23 mouse cellular contexts compared by ENCODE assay signal in genomic region chr16:74113155-74113554, GRCm38 (mm10).
DNase-seq lines count a peak whose midpoint lies in the region; ATAC-seq and TF ChIP-seq lines count a peak whose summit lies in the region.
"Had no signal": no experiment of that assay in that cellular context is flagged by ENCODE, and none has a peak within 500 bp of the region (broad histone marks: within the 10 kb centered on the region; RNA-seq: fewer than 3 reads in every experiment).

No protein-coding gene starts in this region.

- no peak overlapping the region for H3K4me2 ChIP-seq in forebrain, embryonic 11.5 days (ENCODE audit: low read depth, low read length, severe bottlenecking)
- H3K4me2 ChIP-seq in forebrain, embryonic 15.5 days (replicated peaks): no peak overlapping the region
- H3K4me2 ChIP-seq in midbrain, embryonic 12.5 days (replicated peaks): no peak overlapping the region
- H3K4me2 ChIP-seq in midbrain, postnatal 0 days (ENCODE audit: low read depth, low read length, poor library complexity, severe bottlenecking): no peak overlapping the region
- H3K4me2 ChIP-seq in midbrain, embryonic 15.5 days: no peak overlapping the region
- H3K4me2 ChIP-seq: embryonic facial prominence, embryonic 12.5 days; hindbrain, embryonic 12.5 days had no signal

- H3K27me3 ChIP-seq in forebrain, embryonic 11.5 days (ENCODE audit: control insufficient read depth, insufficient read depth, low read length): no peaks in the 10 kb centered on the region
- no peaks in the 10 kb centered on the region for H3K27me3 ChIP-seq in forebrain, embryonic 15.5 days
- no peaks in the 10 kb centered on the region for H3K27me3 ChIP-seq in midbrain, embryonic 12.5 days
- no peaks in the 10 kb centered on the region for H3K27me3 ChIP-seq in midbrain, postnatal 0 days (ENCODE audit: insufficient read depth, low read length)
- no peaks in the 10 kb centered on the region for H3K27me3 ChIP-seq in midbrain, embryonic 15.5 days (replicated peaks)
- H3K27me3 ChIP-seq: embryonic facial prominence, embryonic 12.5 days; hindbrain, embryonic 12.5 days had no signal

- H3K9ac ChIP-seq in forebrain, embryonic 11.5 days (ENCODE audit: low read length): no peak overlapping the region
- H3K9ac ChIP-seq in forebrain, embryonic 15.5 days (replicated peaks): no peak overlapping the region
- no peak overlapping the region for H3K9ac ChIP-seq in midbrain, embryonic 12.5 days (replicated peaks)
- H3K9ac ChIP-seq in midbrain, postnatal 0 days (replicated peaks; ENCODE audit: low read length, poor library complexity, severe bottlenecking): no peak overlapping the region
- H3K9ac ChIP-seq in midbrain, embryonic 15.5 days: no peak overlapping the region
- H3K9ac ChIP-seq: embryonic facial prominence, embryonic 12.5 days; hindbrain, embryonic 12.5 days had no signal

- ATAC-seq in forebrain, embryonic 11.5 days (replicated peaks; ENCODE audit: low FRiP score): peak; percentile 51; the same call in 1 of the 2 replicates
- no peak for ATAC-seq in forebrain, embryonic 15.5 days (replicated peaks)
- peak; percentile 71; the same call in 1 of the 2 replicates for ATAC-seq in midbrain, embryonic 12.5 days (ENCODE audit: low FRiP score, low read depth)
- ATAC-seq in midbrain, postnatal 0 days (ENCODE audit: low FRiP score): no peak
- peak; percentile 73 for ATAC-seq in midbrain, embryonic 15.5 days (replicated peaks)
- ATAC-seq: CD4-positive, CD25-positive, alpha-beta regulatory T cell, adult 4 months; hindbrain, embryonic 16.5 days; inflammation-experienced regulatory T-cells, adult 6 months had no signal

- H3K4me3 ChIP-seq in forebrain, embryonic 11.5 days (ENCODE audit: low read depth, low read length): no peak overlapping the region
- H3K4me3 ChIP-seq in forebrain, embryonic 15.5 days: no peak overlapping the region
- H3K4me3 ChIP-seq in midbrain, embryonic 12.5 days: no peak overlapping the region
- H3K4me3 ChIP-seq in midbrain, postnatal 0 days (ENCODE audit: low read depth, low read length): no peak overlapping the region
- no peak overlapping the region for H3K4me3 ChIP-seq in midbrain, embryonic 15.5 days
- H3K4me3 ChIP-seq: embryonic facial prominence, embryonic 12.5 days; heart, embryonic 10.5 days; hindbrain, embryonic 12.5 days had no signal

- no peaks in the 10 kb centered on the region for H3K9me3 ChIP-seq in forebrain, embryonic 11.5 days (ENCODE audit: control insufficient read depth, low read length)
- no peaks in the 10 kb centered on the region for H3K9me3 ChIP-seq in forebrain, embryonic 15.5 days
- no peaks in the 10 kb centered on the region for H3K9me3 ChIP-seq in midbrain, embryonic 12.5 days
- no peaks in the 10 kb centered on the region for H3K9me3 ChIP-seq in midbrain, postnatal 0 days (ENCODE audit: low read length)
- no peaks in the 10 kb centered on the region for H3K9me3 ChIP-seq in midbrain, embryonic 15.5 days
- H3K9me3 ChIP-seq: embryonic facial prominence, embryonic 12.5 days; G1E; heart, embryonic 10.5 days; hindbrain, embryonic 12.5 days had no signal

- DNase-seq in forebrain, embryonic 11.5 days (ENCODE audit: low spot score): no peak
- DNase-seq in midbrain, postnatal 0 days (ENCODE audit: low spot score): no peak
- no peak for DNase-seq in lung, postnatal 10 days
- no peak for DNase-seq in gastrocnemius, adult 18-20 months (ENCODE audit: low spot score)
- DNase-seq: adrenal gland, postnatal 10 days; B cell, adult 2 months; cerebellum, adult 11-12 months; cerebellum, adult 9-10 months; cerebellum, postnatal 25 days; gastrocnemius, postnatal 10 days; heart, adult 18-20 months; heart, postnatal 10 days; heart, postnatal 4 days had no signal

- no peak for TF ChIP-seq CTCF in midbrain, postnatal 0 days (IDR thresholded peaks at IDR 0.05)

- H3K4me1 ChIP-seq in forebrain, embryonic 11.5 days (replicated peaks; ENCODE audit: control insufficient read depth, insufficient read depth, low read length): no peaks in the 10 kb centered on the region
- peaks cover 3% of the 10 kb centered on the region; the same call in 1 of the 2 replicates for H3K4me1 ChIP-seq in forebrain, embryonic 15.5 days
- H3K4me1 ChIP-seq in midbrain, embryonic 12.5 days: no peaks in the 10 kb centered on the region
- no peaks in the 10 kb centered on the region for H3K4me1 ChIP-seq in midbrain, postnatal 0 days (ENCODE audit: insufficient read depth, low read length)
- 0 out of 2 replicates have a peak, but pooled peaks cover 4% of the 10 kb centered on the region for H3K4me1 ChIP-seq in midbrain, embryonic 15.5 days
- H3K4me1 ChIP-seq: embryonic facial prominence, embryonic 12.5 days; heart, embryonic 10.5 days; hindbrain, embryonic 12.5 days had no signal

- WGBS in forebrain, embryonic 11.5 days: 59% methylated on average over 3 of the region's 3 CpGs
- 38% methylated on average over 3 of the region's 3 CpGs for WGBS in forebrain, embryonic 15.5 days
- WGBS in midbrain, embryonic 12.5 days: 85% methylated on average over 3 of the region's 3 CpGs
- 70% methylated on average over 3 of the region's 3 CpGs for WGBS in midbrain, postnatal 0 days
- WGBS in midbrain, embryonic 15.5 days: 64% methylated on average over 3 of the region's 3 CpGs

- no peaks in the 10 kb centered on the region for H3K36me3 ChIP-seq in forebrain, embryonic 11.5 days (ENCODE audit: control insufficient read depth, insufficient read depth, low read length)
- no peaks in the 10 kb centered on the region for H3K36me3 ChIP-seq in forebrain, embryonic 15.5 days
- H3K36me3 ChIP-seq in midbrain, embryonic 12.5 days: no peaks in the 10 kb centered on the region
- no peaks in the 10 kb centered on the region for H3K36me3 ChIP-seq in midbrain, postnatal 0 days (ENCODE audit: insufficient read depth, low read length)
- no peaks in the 10 kb centered on the region for H3K36me3 ChIP-seq in midbrain, embryonic 15.5 days (replicated peaks)
- H3K36me3 ChIP-seq: embryonic facial prominence, embryonic 12.5 days; G1E; heart, embryonic 10.5 days; hindbrain, embryonic 12.5 days had no signal

- H3K27ac ChIP-seq in forebrain, embryonic 11.5 days (ENCODE audit: low read depth, low read length): no peak overlapping the region
- no peak overlapping the region for H3K27ac ChIP-seq in forebrain, embryonic 15.5 days (replicated peaks)
- H3K27ac ChIP-seq in midbrain, embryonic 12.5 days (replicated peaks): no peak overlapping the region
- H3K27ac ChIP-seq in midbrain, postnatal 0 days (ENCODE audit: low read depth, low read length): no peak overlapping the region
- H3K27ac ChIP-seq in midbrain, embryonic 15.5 days: no peak overlapping the region
- H3K27ac ChIP-seq: embryonic facial prominence, embryonic 12.5 days; heart, embryonic 10.5 days; hindbrain, embryonic 12.5 days had no signal

Comparison
In these comparisons a context has a peak if more than half of its experiments do, and no peak if none do; other contexts are left out.
1. ATAC-seq: peak in forebrain, embryonic 11.5 days (single experiment), midbrain, embryonic 12.5 days (single experiment) and midbrain, embryonic 15.5 days (single experiment); none in forebrain, embryonic 15.5 days (single experiment) and midbrain, postnatal 0 days (single experiment).